Mouse (Mus musculus) heart, embryonic 14.5 days (tissue): Measurements from ENCODE around the gene Akt3. TPM values are rescaled to one million over a fixed set of nuclear protein-coding genes. Genes with fewer than 3 reads are reported as not detected.

Experiments used
- ATAC-seq: fragments of 200-750 bp; cut with Nextera tagmentation; 2 replicates; pipeline ENCODE4 v1.8.0; 2017; ENCODE audit warnings: low read depth, moderate TSS enrichment; ENCODE audit not compliant: insufficient number of reproducible peaks, insufficient read depth, low FRiP score
- H3K27ac ChIP-seq, 2 experiments: fragments of 200-500 bp in 1 of 2; fragments of 300-500 bp in 1 of 2; sonication (generic) in 1 of 2; replicated peaks in 1 of 2; 2 replicates each; pipeline ENCODE4 v1.5.1; 2012 to 2014; ENCODE audit warnings: low read depth in 2 of 2, low read length in 2 of 2, control low read depth in 1 of 2, mild to moderate bottlenecking in 1 of 2, mixed read lengths in 1 of 2; ENCODE audit not compliant: control insufficient read depth in 1 of 2, insufficient read depth in 1 of 2
- H3K27me3 ChIP-seq: fragments of 300-500 bp; sonication (generic); 2 replicates; pipeline ENCODE4 v1.6.1; 2014; ENCODE audit warnings: mild to moderate bottlenecking, low read length, control low read depth; ENCODE audit not compliant: control insufficient read depth, insufficient read depth
- H3K36me3 ChIP-seq: fragments of 300-500 bp; sonication (generic); 2 replicates; pipeline ENCODE4 v1.6.1; 2014; ENCODE audit warnings: mild to moderate bottlenecking, control low read depth, low read length, mixed read lengths; ENCODE audit not compliant: control insufficient read depth, insufficient read depth
- H3K4me1 ChIP-seq, 2 experiments: fragments of 200-500 bp in 1 of 2; fragments of 300-500 bp in 1 of 2; sonication (generic) in 1 of 2; 2 replicates each; pipeline ENCODE4 v1.6.1; 2012 to 2014; ENCODE audit warnings: low read length in 2 of 2, control low read depth in 1 of 2, mixed read lengths in 1 of 2; ENCODE audit not compliant: control insufficient read depth in 2 of 2, insufficient read depth in 2 of 2
- H3K4me2 ChIP-seq: fragments of 300-500 bp; sonication (generic); 2 replicates; pipeline ENCODE4 v1.6.1; 2014; ENCODE audit warnings: mild to moderate bottlenecking, low read length
- H3K4me3 ChIP-seq, 2 experiments: fragments of 200-500 bp in 1 of 2; fragments of 300-500 bp in 1 of 2; sonication (generic) in 1 of 2; 2 replicates each; pipeline ENCODE4 v1.5.1; 2012 to 2014; ENCODE audit warnings: low read length in 2 of 2, mild to moderate bottlenecking in 2 of 2, control low read depth in 1 of 2, low read depth in 1 of 2, moderate library complexity in 1 of 2; ENCODE audit not compliant: control insufficient read depth in 1 of 2, insufficient read depth in 1 of 2
- H3K9ac ChIP-seq: fragments of 300-500 bp; sonication (generic); 2 replicates; pipeline ENCODE4 v1.6.1; 2014; ENCODE audit warnings: mild to moderate bottlenecking, low read length
- H3K9me3 ChIP-seq: fragments of 300-500 bp; sonication (generic); 2 replicates; pipeline ENCODE4 v1.6.1; 2016; ENCODE audit warnings: low read length, control low read depth; ENCODE audit not compliant: control insufficient read depth
- WGBS: fragments of 180-500 bp; shearing (Covaris S2); extraction: QIAGEN DNeasy Blood & Tissue Kit; methylation state at CpG from one replicate; pipeline ENCODE4 v1.1.7; 2014; 5-methylcytosine and 5-hydroxymethylcytosine counted together
- polyA plus RNA-seq: library from polyadenylated mRNA; unstranded; fragments of >200 nt; fragmentation: Nextera tagmentation; extraction: Ambion mirVana; gene quantifications from 2 replicates; pipeline ENCODE4 v1.2.1, GENCODE M21; 2014

Gene Akt3
- polyA plus RNA-seq, 1 experiment from 2014 or later = 5.9 TPM

DNA sequence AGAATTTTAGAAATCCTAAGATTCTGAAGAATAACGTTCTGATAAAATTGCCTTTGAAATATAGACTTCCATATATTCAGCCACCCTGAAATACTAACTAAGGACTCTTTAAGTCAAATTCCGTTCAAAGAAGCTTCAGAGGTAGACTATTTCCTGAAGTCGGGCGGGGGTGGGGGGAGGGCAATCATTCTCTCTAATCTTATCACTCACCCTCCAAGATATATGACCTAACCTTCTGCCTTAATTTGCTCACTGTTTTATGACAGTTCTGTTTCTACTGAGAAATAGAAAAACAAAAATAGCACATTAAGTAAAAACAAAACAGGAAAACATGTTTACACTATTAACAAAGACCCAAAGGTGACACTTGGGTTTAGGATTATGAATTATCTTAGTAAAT, 169.0 kb downstream of the Akt3 start:
- no peak for ATAC-seq
- H3K9ac ChIP-seq = no peak overlapping the region
- H3K36me3 ChIP-seq = no peaks in the 10 kb centered on the region
- H3K4me2 ChIP-seq = no peak overlapping the region
- H3K4me1 ChIP-seq = no peaks in the 10 kb centered on the region
- no peaks in the 10 kb centered on the region for H3K27me3 ChIP-seq
- WGBS = 63% methylated on average over 4 of the region's 4 CpGs
- H3K9me3 ChIP-seq = no peaks in the 10 kb centered on the region
- H3K27ac ChIP-seq = no peak overlapping the region
- H3K4me3 ChIP-seq = no peak overlapping the region

DNA sequence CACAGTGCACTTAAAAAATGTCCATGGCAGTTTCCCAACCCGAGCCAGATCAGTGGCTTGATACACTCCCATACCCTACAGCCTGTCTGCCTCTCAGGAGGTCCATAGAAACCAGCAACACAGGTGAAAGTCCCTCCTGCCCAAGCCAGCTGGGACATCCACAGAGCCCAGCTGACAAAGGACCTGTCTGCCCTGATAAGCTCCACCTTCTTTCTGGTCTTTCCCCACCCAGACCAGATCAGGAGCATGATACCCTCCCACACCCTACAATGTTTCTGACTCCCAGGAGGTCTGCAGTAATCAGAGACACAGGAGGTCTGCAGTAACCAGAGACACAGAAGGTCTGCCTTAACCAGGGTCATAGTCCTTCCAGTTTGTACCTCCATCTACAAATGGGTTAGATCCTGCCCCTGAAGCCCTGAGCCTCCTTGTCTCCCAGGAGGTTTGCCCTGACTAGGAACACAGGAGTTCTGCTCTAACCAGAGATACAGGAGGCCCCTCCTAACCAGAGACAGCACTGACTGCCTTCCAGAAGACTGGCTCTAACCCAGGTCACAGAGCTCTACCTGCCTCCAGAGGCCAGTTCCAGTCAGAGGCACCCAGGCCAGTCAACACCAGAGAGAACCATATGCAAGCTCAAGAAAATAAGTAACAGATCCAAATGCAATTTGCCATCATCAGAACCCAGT, 175.9 kb downstream of the Akt3 start:
- Histone ChIP-seq H3K27me3 (no peaks in the 10 kb centered on the region), H3K4me3 (no peak overlapping the region), H3K4me2 (no peak overlapping the region), H3K9ac (no peak overlapping the region), H3K4me1 (no peaks in the 10 kb centered on the region), H3K27ac (no peak overlapping the region), H3K36me3 (0 out of 2 replicates have a peak, but pooled peaks cover 5% of the 10 kb centered on the region), H3K9me3 (no peaks in the 10 kb centered on the region)
- ATAC-seq = no peak
- 76% methylated on average over 1 of the region's 1 CpGs for WGBS

DNA sequence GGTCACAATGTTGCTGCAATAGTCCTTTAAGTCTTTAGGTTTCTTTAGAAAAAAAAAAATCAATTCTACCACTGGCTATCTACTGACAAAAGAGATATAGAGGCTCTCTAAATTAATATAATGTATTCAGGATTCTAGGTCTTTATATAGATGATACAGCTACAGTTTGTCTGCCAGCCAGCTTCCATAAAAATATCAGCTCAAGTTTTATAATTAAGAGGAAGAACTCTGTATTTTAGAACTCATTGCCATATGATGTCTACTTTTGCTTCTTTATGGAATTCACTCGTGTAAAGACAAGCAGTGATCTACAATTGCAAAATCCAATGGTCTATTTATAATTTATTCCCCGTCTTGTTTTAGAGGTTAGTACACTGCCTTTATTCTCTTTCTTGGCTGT, 188.8 kb downstream of the Akt3 start:
- Histone ChIP-seq H3K4me1 (no peaks in the 10 kb centered on the region), H3K27ac (no peak overlapping the region), H3K9me3 (no peaks in the 10 kb centered on the region), H3K36me3 (no peaks in the 10 kb centered on the region), H3K9ac (no peak overlapping the region), H3K27me3 (no peaks in the 10 kb centered on the region), H3K4me2 (no peak overlapping the region), H3K4me3 (no peak overlapping the region)
- WGBS = 90% methylated on average over 2 of the region's 2 CpGs
- ATAC-seq = no peak

DNA sequence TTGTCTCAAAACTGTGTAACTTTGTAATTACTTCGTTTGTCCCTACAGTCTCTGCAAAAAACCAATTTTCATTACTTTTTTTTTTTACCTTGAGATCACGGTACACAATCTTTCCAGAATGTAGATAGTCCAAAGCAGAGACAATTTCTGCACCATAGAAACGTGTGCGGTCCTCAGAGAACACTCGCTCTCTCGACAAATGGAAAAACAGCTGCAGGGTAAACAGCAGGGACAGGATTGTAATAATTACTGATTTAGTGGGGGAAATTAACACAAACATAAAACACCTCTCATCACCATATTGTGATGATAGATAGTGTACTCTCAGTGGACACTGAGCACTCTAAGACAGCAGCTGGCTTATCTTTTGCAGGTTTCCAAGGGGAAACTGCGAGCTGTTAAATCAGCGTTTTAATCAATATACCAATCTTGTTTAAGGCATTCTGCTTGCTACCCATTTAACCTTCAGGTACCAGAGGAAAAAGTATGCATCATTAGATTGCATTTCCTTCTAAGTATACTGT, 190.8 kb downstream of the Akt3 start:
- no peak overlapping the region for H3K4me2 ChIP-seq
- H3K9ac ChIP-seq = no peak overlapping the region
- H3K27ac ChIP-seq = no peak overlapping the region
- ATAC-seq = no peak
- no peaks in the 10 kb centered on the region for H3K4me1 ChIP-seq
- WGBS = 84% methylated on average over 8 of the region's 8 CpGs
- no peak overlapping the region for H3K4me3 ChIP-seq
- H3K9me3 ChIP-seq = no peaks in the 10 kb centered on the region
- H3K36me3 ChIP-seq = 0 out of 2 replicates have a peak, but pooled peaks cover under 1% of the 10 kb centered on the region
- no peaks in the 10 kb centered on the region for H3K27me3 ChIP-seq

DNA sequence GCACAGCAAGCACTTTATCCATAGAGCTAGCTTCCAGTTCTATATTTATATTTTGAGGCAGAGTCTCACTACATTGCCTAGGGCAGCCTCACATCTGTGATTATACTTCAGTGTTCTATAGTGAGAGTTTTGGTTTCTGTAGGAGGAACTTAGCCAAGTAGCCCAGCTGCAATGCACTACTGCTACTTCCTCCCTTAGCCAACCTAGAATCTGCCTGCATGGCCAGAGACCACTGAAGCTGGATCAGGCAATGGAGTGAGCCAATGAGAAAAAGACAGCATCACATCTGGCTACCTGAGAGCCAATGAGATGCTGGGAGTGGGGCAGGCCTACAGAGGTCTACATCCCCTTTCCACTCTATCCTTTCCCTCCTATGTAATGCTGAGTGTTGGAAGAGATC, 192.3 kb downstream of the Akt3 start:
- no peak for ATAC-seq
- Histone ChIP-seq H3K4me2 (no peak overlapping the region), H3K4me1 (no peaks in the 10 kb centered on the region), H3K27ac (no peak overlapping the region), H3K4me3 (no peak overlapping the region), H3K36me3 (0 out of 2 replicates have a peak, but pooled peaks cover 7% of the 10 kb centered on the region), H3K9me3 (no peaks in the 10 kb centered on the region), H3K27me3 (no peaks in the 10 kb centered on the region), H3K9ac (no peak overlapping the region)

DNA sequence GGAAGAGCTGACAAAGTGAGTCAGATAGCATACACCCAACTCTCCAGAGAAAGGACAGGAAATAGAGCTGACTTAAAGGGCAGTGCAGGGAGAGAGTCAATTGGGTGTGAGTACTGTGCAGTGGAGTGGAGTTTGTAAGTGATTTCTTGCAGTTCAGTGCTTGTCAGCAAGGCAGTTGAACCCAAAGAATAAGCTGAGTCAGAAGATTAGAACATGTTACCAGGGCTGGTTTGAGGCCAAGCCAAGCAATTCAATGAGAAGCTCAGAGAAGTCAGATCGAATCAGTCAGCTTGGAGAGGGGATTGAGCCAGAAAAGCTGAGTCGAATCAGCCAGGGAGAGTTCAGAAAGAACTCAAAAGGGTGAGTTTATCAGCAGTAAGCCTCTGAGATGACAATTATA, 196.2 kb downstream of the Akt3 start:
- no peaks in the 10 kb centered on the region for H3K9me3 ChIP-seq
- H3K9ac ChIP-seq = no peak overlapping the region
- H3K36me3 ChIP-seq = 0 out of 2 replicates have a peak, but pooled peaks cover 7% of the 10 kb centered on the region
- 77% methylated on average over 2 of the region's 2 CpGs for WGBS
- H3K4me1 ChIP-seq = peaks cover 2 to 3% of the 10 kb centered on the region in 2 experiments; a peak in 2 of 4 replicates
- H3K4me2 ChIP-seq = no peak overlapping the region
- no peak overlapping the region for H3K27ac ChIP-seq
- H3K27me3 ChIP-seq = no peaks in the 10 kb centered on the region
- no peak for ATAC-seq
- no peak overlapping the region for H3K4me3 ChIP-seq

DNA sequence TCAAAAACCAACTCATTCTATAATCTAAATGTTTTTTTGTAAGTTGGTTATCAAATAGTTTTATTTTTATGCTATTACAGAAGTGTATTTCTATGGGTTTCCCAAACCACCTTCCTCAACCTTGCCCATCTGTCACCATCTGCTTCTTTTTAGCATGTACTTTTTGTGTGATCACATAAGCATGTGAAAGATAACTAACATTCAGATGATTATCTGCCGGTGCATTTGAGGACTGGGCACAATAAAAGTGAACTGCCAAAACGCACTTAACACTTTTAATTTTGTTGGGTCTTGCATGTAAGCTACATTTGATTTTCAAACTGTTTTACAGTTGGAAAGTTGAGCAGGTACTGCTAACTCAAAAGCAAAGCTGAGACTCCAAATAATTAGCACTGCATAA, 203.1 kb downstream of the Akt3 start:
- 72% methylated on average over 2 of the region's 2 CpGs for WGBS
- H3K9ac ChIP-seq = no peak overlapping the region
- ATAC-seq = no peak

More for the DNA sequence above, 203.1 kb downstream of the Akt3 start:
- H3K4me1 ChIP-seq = peaks cover 2 to 3% of the 10 kb centered on the region in 2 experiments; a peak in 2 of 4 replicates
- no peak overlapping the region for H3K4me2 ChIP-seq
- H3K4me3 ChIP-seq = no peak overlapping the region
- no peaks in the 10 kb centered on the region for H3K27me3 ChIP-seq
- H3K36me3 ChIP-seq = no peaks in the 10 kb centered on the region
- no peaks in the 10 kb centered on the region for H3K9me3 ChIP-seq
- no peak overlapping the region for H3K27ac ChIP-seq
